Mouse (Mus musculus): Measurements from ENCODE around the gene Itga1.

Gene Itga1

DNA sequence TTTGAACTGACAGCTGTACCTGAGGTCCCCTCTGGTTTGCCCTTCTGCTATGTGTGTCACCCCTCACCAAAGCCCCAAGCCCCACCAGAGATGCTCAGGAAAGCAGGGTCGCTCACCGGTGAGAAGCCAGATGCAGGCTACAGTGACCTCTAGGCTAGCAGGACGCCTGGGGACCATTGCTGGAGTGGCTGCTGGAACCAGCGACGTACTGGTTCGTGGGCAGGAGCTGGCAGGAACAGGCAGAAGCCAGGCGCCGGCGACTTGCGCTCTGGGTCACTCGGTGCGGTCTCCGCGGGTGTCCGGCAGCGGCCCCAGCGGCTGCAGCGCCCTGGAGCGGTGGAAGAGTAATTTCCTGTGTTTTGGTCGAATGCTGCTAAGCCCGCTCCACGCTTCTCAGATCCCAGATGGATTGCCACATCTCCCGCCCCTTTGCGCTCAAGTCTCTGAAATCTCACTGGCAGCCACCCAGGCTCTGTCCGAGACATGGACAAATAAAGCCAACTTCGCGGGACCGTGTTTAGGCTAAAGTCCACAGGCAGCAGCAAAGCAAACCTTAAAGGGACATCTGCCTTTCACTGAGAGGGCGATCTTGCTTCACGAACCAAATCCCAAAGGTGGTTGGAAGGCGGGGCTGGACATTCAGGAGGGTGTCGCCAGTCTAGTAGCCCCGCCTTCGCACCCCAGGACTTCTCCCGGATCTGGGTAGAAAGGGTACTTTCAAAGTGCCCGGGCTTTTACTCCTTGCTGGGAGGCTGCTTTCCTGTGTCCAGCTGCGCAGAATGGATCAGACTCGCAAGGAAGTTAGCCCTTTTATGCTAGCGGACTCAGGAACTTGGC, at the start of gene Itga1, which contains the start of gene Gm49395:
Itga1 (minus strand) TSS at position 610 of the 837 bp plus-strand sequence.
Gm49395 (minus strand) TSS at position 567 of the 837 bp plus-strand sequence.
- peak; percentile 37 for DNase-seq (ENCODE audit: low read depth, low spot score)

DNA sequence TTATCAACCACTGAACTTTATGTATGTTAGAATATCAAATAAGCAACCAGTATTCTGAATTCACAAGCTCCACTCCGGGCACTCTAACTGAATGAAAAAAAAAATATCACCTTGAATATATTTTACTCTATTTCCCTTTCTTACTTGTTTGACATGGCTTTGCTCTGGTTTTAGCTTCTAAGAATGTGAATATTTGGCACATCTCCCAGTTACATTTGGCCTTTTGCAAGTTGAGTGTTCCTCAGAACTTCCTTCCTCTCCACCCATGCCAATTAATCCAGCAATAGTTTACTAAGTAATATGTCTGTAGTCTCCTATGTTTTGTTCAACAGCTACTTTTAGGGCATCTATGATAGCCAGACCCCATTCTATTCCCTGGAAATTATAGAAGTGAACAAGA, 48.8 kb upstream of the Itga1 start:
- DNase-seq (ENCODE audit: low read depth, low spot score): no peak

DNA sequence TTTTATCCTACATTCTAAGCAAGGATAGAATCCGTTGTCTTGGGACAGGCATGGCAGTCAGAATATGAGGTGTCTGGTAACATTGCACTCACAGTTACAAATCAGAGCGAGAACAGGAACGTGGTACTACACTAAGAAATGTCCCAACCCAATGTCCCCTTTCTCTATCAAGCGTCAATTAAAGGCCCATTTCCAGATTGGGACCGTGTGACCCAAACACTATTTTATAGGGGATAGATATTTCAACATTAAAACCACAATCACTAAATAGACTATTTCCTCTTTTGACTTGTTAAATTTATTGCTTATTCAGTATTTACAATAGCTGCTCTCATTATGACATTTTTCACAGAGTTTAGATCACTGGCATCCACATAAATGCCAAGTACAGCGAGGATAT, 48.1 kb upstream of the Itga1 start:
- DNase-seq (ENCODE audit: low read depth, low spot score): no peak

DNA sequence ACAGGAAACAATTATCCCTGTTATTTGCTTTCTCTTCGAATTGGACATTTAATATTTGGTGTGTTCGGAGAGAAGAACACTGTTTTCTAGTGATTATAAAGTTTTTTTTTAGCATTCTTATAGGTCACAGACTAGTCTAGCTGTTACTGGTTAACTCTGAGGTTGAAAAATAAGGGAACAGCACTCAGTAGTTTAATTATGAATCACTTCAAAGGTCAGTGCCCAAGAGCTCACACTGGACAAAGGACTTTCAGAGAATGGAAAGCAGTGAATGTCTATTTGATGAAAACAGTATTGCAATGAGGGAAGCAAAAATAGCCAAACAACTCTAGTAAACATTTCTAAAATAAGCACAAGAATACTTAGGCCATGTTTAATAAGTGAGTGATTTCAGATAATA, 41.8 kb upstream of the Itga1 start:
- no peak for DNase-seq (ENCODE audit: low read depth, low spot score)

DNA sequence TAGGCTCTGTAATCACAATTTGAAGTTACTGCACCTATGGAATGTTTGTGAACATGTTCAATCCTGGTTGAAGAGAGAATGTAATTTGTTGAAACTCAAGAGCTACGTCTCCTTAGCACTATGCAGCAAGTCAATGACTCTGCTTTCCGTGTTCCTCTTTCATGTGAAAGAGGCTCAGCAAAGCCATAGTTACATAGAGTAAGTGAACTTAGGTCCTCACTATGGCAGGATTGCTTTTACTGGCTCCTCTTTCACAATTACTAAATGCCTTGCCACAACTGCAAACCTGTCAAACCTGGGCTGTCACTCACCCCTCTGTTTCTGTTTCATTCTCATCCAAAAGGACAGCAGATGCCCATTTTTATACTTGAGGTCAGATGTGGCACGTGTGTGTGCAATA, 40.3 kb upstream of the Itga1 start:
- no peak for DNase-seq (ENCODE audit: low read depth, low spot score)

DNA sequence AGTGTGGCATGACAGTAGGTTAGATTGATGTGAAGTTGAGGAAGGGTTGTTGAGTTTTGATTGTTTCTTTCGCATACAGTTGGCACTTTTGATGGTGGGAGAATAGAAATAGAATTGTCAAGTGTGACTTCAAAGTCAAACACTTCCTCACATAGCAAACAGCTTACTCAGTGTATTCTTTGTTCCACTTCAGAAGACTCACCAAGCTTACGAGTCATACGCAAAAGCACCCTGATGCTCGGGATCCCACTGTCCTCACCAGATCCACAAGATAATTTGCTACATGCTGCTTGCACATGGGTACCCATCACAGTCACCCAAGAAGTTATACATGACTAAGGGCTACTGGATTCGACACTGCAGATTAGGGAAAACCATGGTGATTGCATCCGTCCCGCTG, 36.7 kb upstream of the Itga1 start:
- DNase-seq (ENCODE audit: low read depth, low spot score): no peak

DNA sequence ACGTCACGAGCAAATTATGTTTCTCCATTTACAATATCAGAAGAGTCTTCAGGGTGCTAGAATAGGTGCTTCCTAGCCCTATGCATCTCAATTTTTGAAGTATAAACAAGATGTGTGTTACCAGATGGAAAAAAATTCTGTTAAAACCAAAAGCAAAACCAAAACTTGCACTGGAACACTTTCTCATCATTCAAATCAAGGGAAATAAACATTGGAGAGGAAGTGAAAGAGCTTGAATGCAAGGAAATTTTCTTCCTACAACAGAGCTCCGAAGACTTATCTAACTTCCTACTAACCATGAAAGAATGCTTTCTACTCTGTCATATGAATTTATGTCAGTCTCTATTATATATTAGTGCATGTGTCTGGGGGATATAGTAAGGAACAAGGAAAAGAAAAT, 35.0 kb upstream of the Itga1 start:
- DNase-seq (ENCODE audit: low read depth, low spot score): no peak

DNA sequence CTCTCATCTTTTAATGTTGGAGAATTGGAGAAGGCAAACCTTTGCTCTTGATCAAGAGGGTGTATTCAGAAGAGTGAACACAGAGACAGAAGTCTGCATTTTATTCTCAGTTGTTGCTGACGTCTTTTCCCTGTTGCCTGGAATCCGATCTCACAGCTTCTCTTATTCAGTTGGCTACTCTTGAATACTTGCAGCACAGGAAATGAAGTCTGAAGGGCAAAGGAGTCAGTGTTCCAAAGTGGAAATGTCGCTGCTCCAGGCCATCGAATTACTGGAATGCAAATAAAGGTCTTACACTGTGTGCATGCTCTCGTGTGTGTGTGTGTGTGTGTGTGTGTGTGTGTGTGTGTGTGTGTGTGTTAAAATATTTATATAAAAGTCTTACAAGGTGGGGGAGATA, 30.7 kb upstream of the Itga1 start:
- no peak for DNase-seq (ENCODE audit: low read depth, low spot score)

DNA sequence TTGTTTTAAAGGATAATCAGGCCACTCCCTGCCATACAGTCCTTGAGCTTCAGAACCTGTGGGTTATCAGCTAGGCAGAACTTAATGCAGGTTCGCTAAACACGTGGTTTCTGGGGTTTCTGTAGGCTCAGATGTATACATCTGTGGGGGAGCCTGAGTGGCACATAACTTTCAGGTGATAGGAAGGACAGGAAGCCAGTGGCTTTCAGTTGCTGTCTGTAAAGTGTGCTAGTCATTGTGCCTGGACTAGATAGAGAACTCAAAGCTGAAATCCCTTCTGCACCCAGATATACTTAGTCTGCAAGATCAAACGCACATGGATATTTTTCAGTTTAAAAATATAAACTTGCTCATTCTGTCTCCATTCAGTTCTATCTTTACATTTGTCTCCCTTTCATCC, 29.6 kb upstream of the Itga1 start:
- no peak for DNase-seq (ENCODE audit: low read depth, low spot score)

DNA sequence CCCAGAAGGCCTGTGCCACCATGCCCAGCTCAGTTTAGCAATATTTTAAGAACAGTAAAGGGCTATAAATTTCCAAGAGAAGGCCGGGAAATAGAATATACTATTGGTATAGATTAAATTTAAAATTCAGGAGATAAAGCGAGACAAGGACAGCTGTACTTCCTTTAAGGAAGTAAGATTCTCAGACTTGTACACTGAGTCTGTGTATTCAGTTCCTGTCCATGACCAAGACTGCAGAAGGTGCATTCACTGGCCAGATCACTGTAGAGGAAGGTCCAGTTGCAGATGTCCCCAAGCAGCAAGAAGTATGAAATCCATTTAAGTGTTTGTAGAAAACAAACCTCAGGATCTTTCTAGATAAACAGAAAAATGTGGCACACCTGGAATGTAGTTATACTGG, 28.3 kb upstream of the Itga1 start:
- DNase-seq (ENCODE audit: low read depth, low spot score): no peak

DNA sequence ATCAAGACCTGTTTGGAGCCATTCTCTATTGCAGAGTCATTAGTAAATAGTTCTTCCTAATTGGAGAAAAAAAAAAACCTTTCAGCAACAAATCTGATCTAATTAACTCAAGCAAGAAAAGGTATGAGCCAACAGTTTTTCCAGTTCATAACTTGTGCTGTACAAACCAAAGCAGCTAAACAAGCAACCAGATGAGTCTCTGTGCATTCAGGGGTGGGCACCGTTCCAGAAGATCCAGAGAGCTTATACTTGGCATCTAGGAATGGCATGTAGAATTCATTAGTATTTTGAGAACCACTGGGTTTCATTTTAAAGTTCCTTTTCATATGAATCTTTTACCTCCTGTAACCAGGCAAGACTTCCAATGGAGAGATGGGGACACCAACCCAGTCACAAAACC, 26.1 kb upstream of the Itga1 start:
- DNase-seq (ENCODE audit: low read depth, low spot score): no peak

DNA sequence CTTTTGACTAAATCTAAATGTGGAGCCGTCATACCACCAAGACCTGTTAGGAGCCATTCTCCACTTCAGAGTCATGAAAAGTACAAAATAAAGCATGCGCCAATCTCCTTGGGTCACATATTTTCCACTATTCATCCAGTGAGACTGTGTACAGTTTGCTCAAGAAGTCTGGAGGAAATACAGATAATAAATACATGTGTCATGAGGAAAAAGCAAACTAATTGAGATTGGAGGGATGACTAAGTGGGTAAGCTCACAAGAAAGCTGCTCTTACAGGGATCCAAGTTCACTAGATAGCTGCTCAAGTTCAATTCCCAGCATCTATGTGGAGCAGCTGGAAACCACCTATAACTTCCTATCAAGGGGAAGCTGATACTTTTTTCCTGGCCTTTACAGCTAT, 24.8 kb upstream of the Itga1 start:
- DNase-seq (ENCODE audit: low read depth, low spot score): no peak

DNA sequence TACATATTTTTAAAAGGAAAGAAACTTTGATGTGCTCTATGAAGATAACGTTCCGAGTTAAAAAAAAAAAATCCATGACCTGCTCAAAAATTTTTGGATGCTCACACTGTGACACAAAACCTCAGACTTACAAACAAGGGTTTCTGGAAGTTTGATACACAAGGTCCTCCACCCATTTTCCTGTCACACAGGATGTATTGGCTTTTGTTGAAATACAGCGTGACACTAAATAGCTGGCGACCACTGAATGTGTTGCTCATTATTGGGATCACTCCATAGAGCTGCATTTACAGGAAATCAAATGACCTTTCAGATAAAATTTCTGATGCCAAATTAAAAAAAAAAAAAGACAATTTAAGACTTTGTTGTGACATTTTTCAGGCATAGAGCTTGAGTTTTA, 23.4 kb upstream of the Itga1 start:
- DNase-seq (ENCODE audit: low read depth, low spot score): no peak

DNA sequence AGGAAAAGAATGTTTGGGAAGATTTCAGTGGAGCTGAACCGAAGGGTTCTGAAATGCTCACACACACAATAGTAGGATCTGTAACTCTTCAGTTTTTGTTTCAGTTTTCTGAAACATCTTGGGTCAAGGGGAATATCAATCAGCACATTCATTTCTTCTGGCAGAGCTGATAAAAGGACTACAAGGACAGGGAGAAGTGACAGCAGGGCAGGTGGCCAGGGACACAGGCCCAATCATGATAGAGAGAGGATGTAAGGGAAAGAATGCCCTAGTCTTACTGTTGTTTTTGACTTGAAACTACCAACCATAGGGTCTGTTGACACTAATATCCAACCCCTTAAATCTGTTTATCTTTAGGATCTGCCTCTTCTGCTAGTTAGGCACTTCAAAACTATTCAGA, 22.8 kb upstream of the Itga1 start:
- DNase-seq (ENCODE audit: low read depth, low spot score): no peak

DNA sequence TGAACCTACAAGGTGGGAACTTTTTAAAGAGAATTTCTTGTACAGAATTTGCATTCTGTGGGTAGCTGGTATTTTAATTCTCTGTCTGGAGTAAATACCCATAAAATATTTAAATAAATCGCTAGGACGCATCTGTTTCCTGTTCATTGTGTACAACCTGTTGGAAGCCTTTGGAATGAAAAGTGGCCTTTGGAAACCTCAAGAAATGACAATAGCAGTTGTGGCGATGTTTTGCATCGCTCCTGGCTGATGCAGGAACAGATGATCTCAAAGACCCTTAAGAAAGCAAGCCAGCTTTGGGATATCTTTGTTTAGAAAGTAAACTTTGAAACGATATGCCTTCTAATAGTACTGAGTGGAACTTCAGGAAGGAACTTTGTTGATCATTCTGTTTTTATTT, 17.0 kb upstream of the Itga1 start:
- no peak for DNase-seq (ENCODE audit: low read depth, low spot score)

DNA sequence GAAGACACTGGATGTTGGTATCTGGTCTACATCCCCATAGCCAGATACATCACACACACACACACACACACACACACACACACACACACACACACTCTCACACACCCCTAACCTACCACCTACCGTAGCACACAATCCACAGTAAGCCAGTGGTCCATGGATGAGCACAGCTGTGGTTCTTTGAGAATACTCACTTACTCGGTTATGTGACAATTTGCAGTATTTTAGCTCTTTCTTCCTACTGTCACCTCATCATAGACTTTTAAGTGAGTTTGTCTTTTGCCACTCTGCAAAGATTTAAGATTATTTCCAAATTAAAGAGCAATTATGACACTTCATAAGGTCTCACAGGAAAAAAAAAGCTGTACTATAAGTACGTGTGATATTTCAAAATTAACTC, 16.4 kb upstream of the Itga1 start:
- DNase-seq (ENCODE audit: low read depth, low spot score): no peak

DNA sequence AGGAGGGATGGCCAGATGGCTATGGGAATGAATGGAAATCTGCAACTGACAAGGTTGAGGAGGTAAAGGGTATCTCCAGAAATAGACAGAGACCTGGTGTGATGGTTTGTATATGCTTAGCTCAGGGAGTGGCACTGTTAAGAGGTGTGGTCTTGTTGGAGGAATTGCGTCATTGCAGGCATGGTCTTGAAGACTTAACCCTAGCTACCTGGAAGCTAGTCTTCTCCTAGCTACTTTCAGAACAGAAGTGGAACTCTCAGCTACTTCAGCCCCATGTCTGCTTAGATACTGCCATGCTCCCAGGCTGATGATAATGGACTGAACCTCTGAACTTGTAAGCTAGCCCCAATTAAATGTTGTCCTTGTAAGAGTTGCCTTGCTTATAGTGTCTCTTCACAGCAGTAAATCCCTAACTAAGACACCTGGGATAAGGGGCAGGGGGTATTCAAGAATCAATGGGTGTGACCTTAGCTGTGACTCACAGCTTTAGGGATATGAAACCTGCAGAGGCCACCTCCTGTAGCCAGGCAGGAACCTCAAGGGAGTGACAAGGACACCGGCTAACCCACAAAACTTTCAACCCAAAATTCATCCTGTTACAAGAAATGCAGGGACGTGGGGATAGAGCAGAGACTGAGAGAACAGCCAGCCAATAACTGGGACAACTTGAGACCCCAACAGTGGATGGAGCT, 15.3 kb upstream of the Itga1 start:
- DNase-seq (ENCODE audit: low read depth, low spot score): no peak

DNA sequence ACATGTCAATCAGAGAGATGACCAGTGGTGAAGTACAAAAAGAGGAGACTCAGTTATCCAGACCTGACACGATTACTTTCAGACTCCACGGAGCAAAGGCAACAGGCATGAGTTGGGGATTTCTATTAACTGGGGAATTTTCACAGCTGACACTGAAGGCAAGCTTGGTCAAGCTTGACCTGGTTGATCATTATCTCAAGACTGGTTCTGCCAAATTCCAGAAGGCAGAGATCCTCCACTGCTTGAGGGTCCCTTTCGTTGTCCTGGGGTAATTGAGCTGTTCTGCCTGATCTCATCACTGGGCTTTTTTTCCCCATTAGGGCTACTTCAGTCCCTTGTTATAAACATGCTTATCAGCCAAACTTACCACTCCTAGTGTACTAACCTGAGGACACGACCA, 7.9 kb upstream of the Itga1 start:
- no peak for DNase-seq (ENCODE audit: low read depth, low spot score)

DNA sequence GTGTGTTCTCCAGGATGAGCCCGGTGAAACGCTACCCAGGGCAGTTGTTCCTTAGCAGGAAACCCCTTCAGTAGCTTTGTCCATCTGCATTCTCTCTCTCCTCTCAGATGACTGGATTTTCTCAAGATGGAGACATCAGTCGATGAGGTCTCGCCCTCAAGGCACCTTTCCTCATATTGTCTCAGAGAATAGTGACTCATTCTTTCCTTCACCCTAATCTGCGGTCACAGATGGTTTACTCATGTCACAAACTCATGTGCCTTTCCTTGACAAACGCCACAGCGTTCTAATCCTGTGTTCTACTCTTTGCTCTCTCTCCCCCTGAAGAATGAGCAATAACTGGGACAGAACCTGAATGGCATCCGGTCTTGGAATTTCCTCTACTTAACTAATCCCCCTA, 5.7 kb upstream of the Itga1 start:
- no peak for DNase-seq (ENCODE audit: low read depth, low spot score)

DNA sequence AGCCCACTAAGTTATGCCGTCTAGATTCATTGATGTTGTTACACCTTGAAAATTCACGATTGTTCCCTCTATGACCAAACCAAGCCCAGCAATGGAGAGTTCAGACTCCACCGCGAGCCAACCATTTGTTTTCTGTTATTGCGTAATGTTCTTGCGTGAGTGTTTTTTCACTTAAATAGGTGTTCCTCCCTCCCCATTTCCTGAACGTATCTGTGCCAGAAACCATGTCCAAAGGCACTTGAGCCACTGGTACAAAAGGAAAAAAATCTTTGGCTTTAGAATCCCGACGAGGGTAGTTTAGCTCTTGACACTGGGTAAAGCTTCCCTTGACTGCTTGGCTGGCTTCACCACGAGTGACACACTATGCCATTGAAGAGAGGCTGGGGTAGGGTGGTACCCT, 4.4 kb upstream of the Itga1 start:
- no peak for DNase-seq (ENCODE audit: low read depth, low spot score)

DNA sequence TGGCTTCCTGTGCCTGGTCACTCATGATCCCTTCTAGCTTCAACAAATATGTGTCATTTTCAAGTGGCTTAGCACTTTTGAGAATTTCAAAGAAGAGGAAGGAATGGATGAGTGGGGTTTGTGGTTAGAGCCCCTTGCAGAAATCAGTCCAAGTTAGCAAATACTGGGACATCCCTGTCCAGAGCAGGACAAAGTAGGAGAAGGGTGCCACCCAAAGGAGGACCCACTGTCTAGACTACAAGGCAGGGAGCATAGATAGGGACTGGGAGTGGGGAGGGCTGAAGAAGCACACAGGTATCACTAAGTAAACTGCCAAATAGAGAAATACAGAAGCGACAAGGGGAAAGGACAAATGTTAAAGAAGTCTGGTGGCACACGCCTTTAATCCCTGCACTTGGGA, 990 bp upstream of the Itga1 start:
- no peak for DNase-seq (ENCODE audit: low read depth, low spot score)

DNA sequence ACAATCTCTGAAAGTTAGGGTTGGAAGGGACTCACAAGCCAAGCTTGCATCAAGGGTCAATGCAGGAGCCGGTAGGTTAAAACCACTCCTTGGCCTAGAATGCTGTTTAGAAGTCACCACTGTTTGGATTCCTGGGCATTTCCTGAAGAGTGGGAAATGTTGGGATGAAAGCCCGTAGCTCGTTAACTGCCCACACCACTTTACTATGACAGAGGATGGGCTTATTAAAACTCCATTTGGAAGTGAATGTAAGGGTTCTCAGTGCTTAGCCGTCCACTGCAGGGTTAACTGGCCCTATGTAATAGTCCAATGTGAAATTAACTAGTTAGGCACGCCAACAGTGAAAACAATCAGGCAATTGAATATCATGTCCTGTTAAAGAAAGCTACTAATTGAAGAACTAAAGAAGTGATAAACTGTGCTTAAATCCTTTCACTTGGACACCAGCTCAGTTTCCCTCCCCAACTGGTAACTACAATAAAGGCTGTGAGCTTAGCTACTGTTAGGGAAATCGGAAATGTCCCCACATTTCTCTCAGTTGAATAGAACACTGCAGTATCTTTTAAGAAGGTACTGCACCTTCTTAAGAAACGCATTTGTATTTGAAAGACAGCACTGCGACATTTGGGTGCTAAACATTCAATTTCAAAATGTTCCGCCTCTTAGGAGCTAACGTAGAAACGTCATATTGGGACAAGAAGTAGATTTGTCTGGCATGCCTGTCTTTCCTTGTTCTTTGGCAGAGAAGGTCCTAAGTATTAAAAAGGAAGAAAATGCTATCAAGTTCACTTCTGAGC, 1.2 kb downstream of the Itga1 start:
- no peak for DNase-seq (ENCODE audit: low read depth, low spot score)

DNA sequence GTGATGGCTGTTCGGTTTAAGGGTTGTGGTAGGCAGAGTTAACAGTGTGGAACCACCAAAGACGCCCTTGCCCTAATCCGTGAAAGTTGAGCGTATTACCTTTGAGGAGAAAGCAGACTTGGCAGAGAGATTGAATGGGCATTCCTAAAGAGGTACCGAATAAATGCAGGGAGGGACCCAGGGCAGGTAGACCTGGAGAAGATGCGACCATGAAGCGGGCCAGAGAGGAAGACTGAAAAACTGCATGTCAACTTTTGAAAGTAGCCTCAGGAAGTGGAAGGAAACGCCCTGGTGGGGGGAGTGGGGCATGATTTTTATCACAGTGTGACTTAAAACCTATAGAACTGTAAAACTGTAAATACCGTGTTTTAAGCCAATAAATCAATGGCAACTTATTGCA, 2.4 kb downstream of the Itga1 start:
- no peak for DNase-seq (ENCODE audit: low read depth, low spot score)

All from embryo, embryonic 11.5 days (tissue).